Comparison of ENCODE assay signal across 8 mouse cellular contexts in genomic region chr4:155222552-155222840, GRCm38 (mm10). TPM values are rescaled to one million over a fixed set of nuclear protein-coding genes. Genes with fewer than 3 reads are reported as not detected.
DNase-seq lines count a peak whose midpoint lies in the region; ATAC-seq lines count a peak whose summit lies in the region.

TSS of gene Ski (minus strand) at chr4:155222592.

- H3K4me3 ChIP-seq in neural tube, embryonic 11.5 days (ENCODE audit: low read depth, low read length), result peak within 1 kb of the TSS; percentile 96
- H3K4me3 ChIP-seq in forebrain, embryonic 10.5 days, result peak within 1 kb of the TSS; percentile 96
- peak within 1 kb of the TSS; percentile 88 for H3K4me3 ChIP-seq in liver, embryonic 11.5 days (ENCODE audit: low read depth, low read length)

- H3K27ac ChIP-seq in neural tube, embryonic 11.5 days (ENCODE audit: low read depth, low read length), result peak within 1 kb of the TSS; percentile 88
- peak within 1 kb of the TSS; percentile 97 for H3K27ac ChIP-seq in forebrain, embryonic 10.5 days
- H3K27ac ChIP-seq in liver, embryonic 11.5 days (ENCODE audit: low read depth, low read length), result peak within 1 kb of the TSS; percentile 93

- no peak for DNase-seq in neural tube, embryonic 11.5 days (ENCODE audit: low spot score)
- no peak for DNase-seq in neural tube, embryonic 10.5 days (ENCODE audit: extremely low spot score, low spot score)
- DNase-seq in forebrain, embryonic 10.5 days (ENCODE audit: extremely low spot score, low spot score), result no peak
- no peak for DNase-seq in liver, embryonic 11.5 days (ENCODE audit: low spot score)
- DNase-seq in retina, embryonic 14.5 days (ENCODE audit: low spot score), result no peak
- no peak for DNase-seq in urinary bladder, postnatal 14 days (ENCODE audit: low spot score)

- no peak for ATAC-seq in neural tube, embryonic 11.5 days (ENCODE audit: insufficient read depth, low FRiP score, low TSS enrichment)
- ATAC-seq in hematopoietic stem cell, adult 5-6 weeks (replicated peaks in 1 of 2; ENCODE audit: insufficient read depth in 1 of 2, low FRiP score in 2 of 2, low TSS enrichment in 1 of 2, low read depth in 1 of 2, poor library complexity in 2 of 2, severe bottlenecking in 2 of 2), result no peak
- ATAC-seq in liver, embryonic 11.5 days (replicated peaks; ENCODE audit: low FRiP score), result no peak
- no peak for ATAC-seq in megakaryocyte-erythroid progenitor cell, adult 5-6 weeks (replicated peaks; ENCODE audit: low FRiP score, low TSS enrichment, poor library complexity, severe bottlenecking)

- H3K9ac ChIP-seq in neural tube, embryonic 11.5 days (ENCODE audit: low read length), result peak within 1 kb of the TSS; percentile 97
- H3K9ac ChIP-seq in liver, embryonic 11.5 days (ENCODE audit: low read depth, low read length), result peak within 1 kb of the TSS; percentile 85

- peaks cover 39% of the 10 kb centered on the region for H3K4me1 ChIP-seq in neural tube, embryonic 11.5 days (ENCODE audit: control insufficient read depth, insufficient read depth, low read length)
- peaks cover 60% of the 10 kb centered on the region for H3K4me1 ChIP-seq in forebrain, embryonic 10.5 days
- peaks cover 39% of the 10 kb centered on the region for H3K4me1 ChIP-seq in liver, embryonic 11.5 days (replicated peaks; ENCODE audit: control insufficient read depth, insufficient read depth, low read length)

- no peaks in the 10 kb centered on the region for H3K9me3 ChIP-seq in neural tube, embryonic 11.5 days (ENCODE audit: control insufficient read depth, low read length)
- no peaks in the 10 kb centered on the region for H3K9me3 ChIP-seq in forebrain, embryonic 10.5 days
- H3K9me3 ChIP-seq in liver, embryonic 11.5 days (ENCODE audit: control insufficient read depth, low read length), result no peaks in the 10 kb centered on the region

- no peaks in the 10 kb centered on the region; the same call in 1 of the 2 replicates for H3K36me3 ChIP-seq in neural tube, embryonic 11.5 days (ENCODE audit: control insufficient read depth, insufficient read depth, low read length)
- H3K36me3 ChIP-seq in forebrain, embryonic 10.5 days (replicated peaks), result peaks cover 26% of the 10 kb centered on the region
- no peaks in the 10 kb centered on the region for H3K36me3 ChIP-seq in liver, embryonic 11.5 days (ENCODE audit: control insufficient read depth, insufficient read depth, low read length)

- 2% methylated on average over 9 of the region's 63 CpGs for WGBS in neural tube, embryonic 11.5 days
- WGBS in forebrain, embryonic 10.5 days, result 14% methylated on average over 63 of the region's 63 CpGs
- WGBS in liver, embryonic 11.5 days, result 0% methylated on average over 20 of the region's 63 CpGs

- H3K4me2 ChIP-seq in neural tube, embryonic 11.5 days (ENCODE audit: low read depth), result peak within 1 kb of the TSS; percentile 100
- H3K4me2 ChIP-seq in liver, embryonic 11.5 days, result peak within 1 kb of the TSS; percentile 97

- no peaks in the 10 kb centered on the region for H3K27me3 ChIP-seq in neural tube, embryonic 11.5 days (ENCODE audit: control insufficient read depth, insufficient read depth, low read length)
- H3K27me3 ChIP-seq in forebrain, embryonic 10.5 days (ENCODE audit: poor library complexity, severe bottlenecking), result peaks cover 13% of the 10 kb centered on the region
- H3K27me3 ChIP-seq in liver, embryonic 11.5 days (replicated peaks; ENCODE audit: control insufficient read depth, insufficient read depth, low read length), result peaks cover 11% of the 10 kb centered on the region; the same call in 1 of the 2 replicates

RNA-seq across cellular contexts. Expression of gene Ski, which starts in this region (rescaled TPM):
- 15.1 and 16.6 TPM in 2 replicates for polyA plus RNA-seq in neural tube, embryonic 11.5 days (2014; fragmentation: Nextera tagmentation; extraction: Ambion mirVana)
- 8.6 and 9.7 TPM in 2 replicates for polyA plus RNA-seq in forebrain, embryonic 10.5 days (2016; fragmentation: Nextera tagmentation; extraction: Ambion mirVana)
- 10.5 and 12.5 TPM in 2 replicates for total RNA-seq in hematopoietic stem cell, adult 5-6 weeks (2017)
- polyA plus RNA-seq in liver, embryonic 11.5 days (2014; fragmentation: Nextera tagmentation; extraction: Ambion mirVana), result 8.2 and 9.8 TPM in 2 replicates
- total RNA-seq in megakaryocyte-erythroid progenitor cell, adult 5-6 weeks (2014; fragmentation: Nextera tagmentation), result 16.3 and 16.4 TPM in 2 replicates
- total RNA-seq in megakaryocyte-erythroid progenitor cell, adult 5-6 weeks (2017), result 6.7 and 7.7 TPM in 2 replicates
